Mouse (Mus musculus) kidney, adult 2 months (tissue): ENCODE data around the gene Nbas. TPM values are rescaled to one million over a fixed set of nuclear protein-coding genes. Genes with fewer than 3 reads are reported as not detected.

Experiments used
- DNase-seq: peaks from one replicate; pipeline ENCODE4 v3.0.0; 2021
- H3K27ac ChIP-seq: fragments of 200-500 bp; 2 replicates; pipeline ENCODE4 v1.5.1; 2012; ENCODE audit warnings: low read depth, low read length, control low read depth, inconsistent platforms; ENCODE audit not compliant: insufficient read depth
- H3K27me3 ChIP-seq: fragments of 200-500 bp; replicated peaks from 2 replicates; pipeline ENCODE4 v1.6.1; 2012; ENCODE audit warnings: mild to moderate bottlenecking, moderate library complexity, low read length, inconsistent platforms; ENCODE audit not compliant: control insufficient read depth, insufficient read depth
- H3K36me3 ChIP-seq: fragments of 200-500 bp; 2 replicates; pipeline ENCODE4 v1.6.1; 2012; ENCODE audit warnings: mild to moderate bottlenecking, moderate library complexity, low read length, inconsistent platforms; ENCODE audit not compliant: control insufficient read depth, insufficient read depth
- H3K4me1 ChIP-seq: fragments of 200-500 bp; 2 replicates; pipeline ENCODE4 v1.6.1; 2011; ENCODE audit warnings: low read length; ENCODE audit not compliant: control insufficient read depth, insufficient read depth
- H3K4me3 ChIP-seq: fragments of 200-500 bp; 2 replicates; pipeline ENCODE4 v1.5.1; 2011; ENCODE audit warnings: mild to moderate bottlenecking, low read depth, low read length, control low read depth; ENCODE audit not compliant: insufficient read depth
- CTCF ChIP-seq: fragments of 200-500 bp; conservative IDR thresholded peaks from 2 replicates; pipeline ENCODE4 v1.5.1; 2011; ENCODE audit warnings: low read depth, mild to moderate bottlenecking, control low read depth, low read length, moderate library complexity, mixed read lengths; ENCODE audit not compliant: insufficient read depth, insufficient read length
- POLR2A ChIP-seq: fragments of 200-500 bp; IDR thresholded peaks from one replicate; pipeline ENCODE4 v1.6.1; 2011; ENCODE audit warnings: low read depth, low read length, control low read depth
- WGBS: fragments of 180-500 bp; shearing (Covaris S2); methylation state at CpG from one replicate; pipeline ENCODE4 v1.1.7; 2018; 5-methylcytosine and 5-hydroxymethylcytosine counted together
- polyA plus RNA-seq: library from polyadenylated mRNA; depleted of rRNA; stranded (reverse); fragments of >200 nt; gene quantifications from 2 replicates; pipeline ENCODE4 v1.2.3, GENCODE M21; 2012

The Nbas gene
- polyA plus RNA-seq, 1 experiment, result 16.1 TPM

GRCm38 (mm10) chr12:13269570-13270390 lies 847 bp downstream of the Nbas start:
- Histone ChIP-seq H3K4me3 (peak overlapping the region; percentile 90), H3K27ac (no peak overlapping the region), H3K4me1 (peaks cover 11% of the 10 kb centered on the region), H3K27me3 (no peaks in the 10 kb centered on the region), H3K36me3 (no peaks in the 10 kb centered on the region)
- WGBS, result 42% methylated on average over 16 of the region's 16 CpGs
- DNase-seq, result no peak
- TF ChIP-seq CTCF (no peak), POLR2A (no peak)

DNA sequence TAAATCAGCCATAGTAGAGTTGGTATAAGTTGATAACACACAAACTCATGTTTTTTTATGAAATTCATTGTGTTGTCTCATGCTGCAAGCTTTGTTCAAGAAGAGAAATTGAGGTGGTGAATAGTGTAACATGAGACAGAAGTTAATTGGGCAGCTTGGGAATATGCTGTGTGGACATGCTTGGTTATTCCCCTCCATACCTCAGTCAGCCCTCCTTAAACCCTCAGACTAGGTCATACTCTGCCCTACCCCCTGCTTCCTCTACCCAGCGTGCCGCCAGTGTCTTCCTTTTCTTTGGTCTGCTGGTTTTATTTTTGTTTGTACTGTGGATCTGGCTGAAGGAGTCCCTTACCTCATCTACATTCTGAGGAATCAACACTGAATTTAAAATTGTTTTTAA lies 22.5 kb downstream of the Nbas start:
- TF ChIP-seq POLR2A (no peak), CTCF (no peak)
- peaks cover 2% of the 10 kb centered on the region; the same call in 1 of the 2 replicates for H3K36me3 ChIP-seq
- no peaks in the 10 kb centered on the region for H3K4me1 ChIP-seq
- WGBS, result 74% methylated on average over 2 of the region's 2 CpGs
- no peaks in the 10 kb centered on the region for H3K27me3 ChIP-seq
- no peak for DNase-seq
- no peak overlapping the region for H3K27ac ChIP-seq
- H3K4me3 ChIP-seq, result no peak overlapping the region

- H3K4me1 ChIP-seq, result no peaks in the 10 kb centered on the region
- WGBS, result 54% methylated on average over 3 of the region's 3 CpGs
Observed at GRCm38 (mm10) chr12:13293421-13293881, 24.5 kb downstream of the Nbas start.

GRCm38 (mm10) chr12:13303037-13303436 lies 34.1 kb downstream of the Nbas start:
- 89% methylated on average over 3 of the region's 3 CpGs for WGBS
- no peaks in the 10 kb centered on the region for H3K4me1 ChIP-seq
- no peaks in the 10 kb centered on the region; the same call in 1 of the 2 replicates for H3K36me3 ChIP-seq
- no peak for DNase-seq
- H3K27me3 ChIP-seq, result no peaks in the 10 kb centered on the region
- TF ChIP-seq CTCF, result no peak
- TF ChIP-seq POLR2A, result no peak
- no peak overlapping the region for H3K4me3 ChIP-seq
- no peak overlapping the region for H3K27ac ChIP-seq

More at GRCm38 (mm10) chr12:13293421-13293881, 24.5 kb downstream of the Nbas start:
- no peak overlapping the region for H3K27ac ChIP-seq
- no peak overlapping the region for H3K4me3 ChIP-seq
- no peak for DNase-seq
- no peak for TF ChIP-seq CTCF
- TF ChIP-seq POLR2A, result no peak
- peaks cover 2% of the 10 kb centered on the region; the same call in 1 of the 2 replicates for H3K36me3 ChIP-seq
- no peaks in the 10 kb centered on the region for H3K27me3 ChIP-seq

- Histone ChIP-seq H3K4me1 (no peaks in the 10 kb centered on the region), H3K4me3 (no peak overlapping the region), H3K36me3 (no peaks in the 10 kb centered on the region; the same call in 1 of the 2 replicates), H3K27ac (no peak overlapping the region), H3K27me3 (no peaks in the 10 kb centered on the region)
- no peak for TF ChIP-seq POLR2A
- 92% methylated on average over 2 of the region's 2 CpGs for WGBS
- no peak for DNase-seq
Observed at GRCm38 (mm10) chr12:13313966-13314365, 45.0 kb downstream of the Nbas start.

GRCm38 (mm10) chr12:13314384-13314783 lies 45.5 kb downstream of the Nbas start:
- H3K27me3 ChIP-seq, result no peaks in the 10 kb centered on the region
- H3K27ac ChIP-seq, result no peak overlapping the region
- no peak overlapping the region for H3K4me3 ChIP-seq
- DNase-seq, result no peak
- no peak for TF ChIP-seq POLR2A
- H3K36me3 ChIP-seq, result no peaks in the 10 kb centered on the region; the same call in 1 of the 2 replicates
- WGBS, result 88% methylated on average over 3 of the region's 3 CpGs
- H3K4me1 ChIP-seq, result no peaks in the 10 kb centered on the region

- 87% methylated on average over 1 of the region's 1 CpGs for WGBS
- no peak for DNase-seq
- Histone ChIP-seq H3K36me3 (no peaks in the 10 kb centered on the region; the same call in none of the 2 replicates), H3K27me3 (no peaks in the 10 kb centered on the region), H3K4me1 (no peaks in the 10 kb centered on the region), H3K4me3 (no peak overlapping the region), H3K27ac (no peak overlapping the region)
- TF ChIP-seq POLR2A (no peak), CTCF (no peak)
Observed at GRCm38 (mm10) chr12:13315081-13315480, 46.1 kb downstream of the Nbas start.
